Mouse (Mus musculus): ENCODE results near the gene Ptgds. TPM values are rescaled to one million over a fixed set of nuclear protein-coding genes. Genes with fewer than 3 reads are reported as not detected.

Ptgds gene
- total RNA-seq, 4 experiments from 2014 or later: 1,862 to 2,386 (median 2,226) TPM

Small RNA genes lying within 50 kb of the gene (microRNA-seq; reads per million reads assigned to microRNA genes)
- 10.3 to 10.4 reads per million in 2 experiments for gene Mir3087

Other genes with a start within 250 kb of the Ptgds start
- 100 to 1,000 TPM; 332 to 365 (median 345) TPM for gene Tubb4b, start 245.3 kb downstream of the Ptgds start, total RNA-seq (2022)
- not detected for gene Slc34a3, start 235.7 kb downstream of the Ptgds start, total RNA-seq (2022)
- not detected for gene Rnf224, start 233.3 kb downstream of the Ptgds start, total RNA-seq (2022)
- 100 to 1,000 TPM; 263 to 288 (median 266) TPM for gene Rnf208, start 227.8 kb downstream of the Ptgds start, total RNA-seq (2022)
- gene Cysrt1, start 227.6 kb downstream of the Ptgds start, total RNA-seq (2022): not detected
- 1 to 10 TPM in 3 of 4 experiments, under 1 TPM in 1; 0.67 to 4.2 (median 3.4) TPM for gene AL732309.1, start 223.2 kb downstream of the Ptgds start, total RNA-seq (2022)
- gene Tmem203, start 214.6 kb downstream of the Ptgds start, total RNA-seq (2022): 10 to 100 TPM; 31.7 to 38.3 (median 36.3) TPM
- gene Tprn, start 207.4 kb downstream of the Ptgds start, total RNA-seq (2022): 10 to 100 TPM; 26.5 to 30.6 (median 28.6) TPM
- 10 to 100 TPM; 57.5 to 67.8 (median 62.1) TPM for gene Ssna1, start 197.6 kb downstream of the Ptgds start, total RNA-seq (2022)
- gene Anapc2, start 197.6 kb downstream of the Ptgds start, total RNA-seq (2022): 100 to 1,000 TPM in 2 of 4 experiments, 10 to 100 TPM in 2; 88.6 to 111 (median 96.9) TPM
- gene Tmem210, start 181.9 kb downstream of the Ptgds start, total RNA-seq (2022): not detected
- not detected for gene Lrrc26, start 180.1 kb downstream of the Ptgds start, total RNA-seq (2022)
- 100 to 1,000 TPM; 390 to 399 (median 395) TPM for gene Grin1, start 150.9 kb downstream of the Ptgds start, total RNA-seq (2022)
- gene Man1b1, start 137.7 kb downstream of the Ptgds start, total RNA-seq (2022): 10 to 100 TPM; 57.3 to 64.7 (median 61.0) TPM
- gene Dpp7, start 113.7 kb downstream of the Ptgds start, total RNA-seq (2022): 10 to 100 TPM; 35.1 to 50.7 (median 37.9) TPM
- 10 to 100 TPM; 20.9 to 31.0 (median 25.8) TPM for gene Uap1l1, start 104.4 kb downstream of the Ptgds start, total RNA-seq (2022)
- gene Sapcd2, start 97.7 kb downstream of the Ptgds start, total RNA-seq (2022): 1 to 10 TPM; 1.7 to 3.8 (median 2.3) TPM
- 10 to 100 TPM; 13.1 to 17.5 (median 16.2) TPM for gene Entpd2, start 74.2 kb downstream of the Ptgds start, total RNA-seq (2022)
- 100 to 1,000 TPM; 307 to 332 (median 316) TPM for gene Npdc1, start 70.7 kb downstream of the Ptgds start, total RNA-seq (2022)
- under 1 TPM in 2 of 4 experiments, not detected in 2; 0.40 to 0.84 TPM for gene Fut7, start 46.8 kb downstream of the Ptgds start, total RNA-seq (2022)
- gene Abca2, start 41.3 kb downstream of the Ptgds start, total RNA-seq (2022): 100 to 1,000 TPM; 176 to 185 (median 183) TPM
- gene Clic3, start 13.2 kb downstream of the Ptgds start, total RNA-seq (2022): 1 to 10 TPM in 2 of 4 experiments, not detected in 2; 1.2 to 1.6 TPM
- 10 to 100 TPM; 67.2 to 88.0 (median 78.1) TPM for gene Paxx, start 9.0 kb downstream of the Ptgds start, total RNA-seq (2022)
- not detected for gene Lcn12, start 23.9 kb upstream of the Ptgds start, total RNA-seq (2022)
- gene Fbxw5, start 30.7 kb upstream of the Ptgds start, total RNA-seq (2022): 100 to 1,000 TPM; 105 to 121 (median 113) TPM
- 1 to 10 TPM in 3 of 4 experiments, under 1 TPM in 1; 0.86 to 1.9 (median 1.6) TPM for gene C8g, start 31.7 kb upstream of the Ptgds start, total RNA-seq (2022)
- 10 to 100 TPM; 10.3 to 11.9 (median 10.4) TPM for gene Traf2, start 76.9 kb upstream of the Ptgds start, total RNA-seq (2022)
- gene Edf1, start 87.8 kb upstream of the Ptgds start, total RNA-seq (2022): 100 to 1,000 TPM; 123 to 209 (median 170) TPM
- 1 to 10 TPM in 3 of 4 experiments, under 1 TPM in 1; 0.46 to 3.1 (median 1.7) TPM for gene Mamdc4, start 104.8 kb upstream of the Ptgds start, total RNA-seq (2022)
- 10 to 100 TPM; 57.8 to 72.0 (median 64.7) TPM for gene Phpt1, start 105.2 kb upstream of the Ptgds start, total RNA-seq (2022)
- 10 to 100 TPM; 86.8 to 96.3 (median 92.7) TPM for gene Ajm1, start 111.7 kb upstream of the Ptgds start, total RNA-seq (2022)
- 100 to 1,000 TPM; 135 to 160 (median 145) TPM for gene Rabl6, start 138.5 kb upstream of the Ptgds start, total RNA-seq (2022)
- not detected for gene Ccdc183, start 147.6 kb upstream of the Ptgds start, total RNA-seq (2022)
- gene Tmem141, start 152.0 kb upstream of the Ptgds start, total RNA-seq (2022): 10 to 100 TPM; 21.0 to 30.4 (median 22.8) TPM
- gene Fcna, start 158.0 kb upstream of the Ptgds start, total RNA-seq (2022): 1 to 10 TPM in 2 of 4 experiments, under 1 TPM in 2; 0.46 to 1.2 (median 0.80) TPM
- gene Lcn8, start 183.1 kb upstream of the Ptgds start, total RNA-seq (2022): not detected
- not detected for gene Lcn5, start 187.9 kb upstream of the Ptgds start, total RNA-seq (2022)
- not detected for gene Lcn6, start 206.7 kb upstream of the Ptgds start, total RNA-seq (2022)
- gene Lcn10, start 212.7 kb upstream of the Ptgds start, total RNA-seq (2022): not detected
- gene Obp2a, start 230.0 kb upstream of the Ptgds start, total RNA-seq (2022): not detected
- gene Bmyc, start 236.7 kb upstream of the Ptgds start, total RNA-seq (2022): 100 to 1,000 TPM in 2 of 4 experiments, 10 to 100 TPM in 2; 86.5 to 102 (median 95.1) TPM